Mouse (Mus musculus) c-Kit-positive CD71-positive TER-119-negative erythroid progenitor cells, embryonic 14.5 days (primary cell): ENCODE results near the gene Hectd4.

Source experiments
- DNase-seq: peaks from one replicate; pipeline ENCODE4 v3.0.0-alpha.2; 2013; ENCODE audit warnings: low read depth

Gene Hectd4

DNA sequence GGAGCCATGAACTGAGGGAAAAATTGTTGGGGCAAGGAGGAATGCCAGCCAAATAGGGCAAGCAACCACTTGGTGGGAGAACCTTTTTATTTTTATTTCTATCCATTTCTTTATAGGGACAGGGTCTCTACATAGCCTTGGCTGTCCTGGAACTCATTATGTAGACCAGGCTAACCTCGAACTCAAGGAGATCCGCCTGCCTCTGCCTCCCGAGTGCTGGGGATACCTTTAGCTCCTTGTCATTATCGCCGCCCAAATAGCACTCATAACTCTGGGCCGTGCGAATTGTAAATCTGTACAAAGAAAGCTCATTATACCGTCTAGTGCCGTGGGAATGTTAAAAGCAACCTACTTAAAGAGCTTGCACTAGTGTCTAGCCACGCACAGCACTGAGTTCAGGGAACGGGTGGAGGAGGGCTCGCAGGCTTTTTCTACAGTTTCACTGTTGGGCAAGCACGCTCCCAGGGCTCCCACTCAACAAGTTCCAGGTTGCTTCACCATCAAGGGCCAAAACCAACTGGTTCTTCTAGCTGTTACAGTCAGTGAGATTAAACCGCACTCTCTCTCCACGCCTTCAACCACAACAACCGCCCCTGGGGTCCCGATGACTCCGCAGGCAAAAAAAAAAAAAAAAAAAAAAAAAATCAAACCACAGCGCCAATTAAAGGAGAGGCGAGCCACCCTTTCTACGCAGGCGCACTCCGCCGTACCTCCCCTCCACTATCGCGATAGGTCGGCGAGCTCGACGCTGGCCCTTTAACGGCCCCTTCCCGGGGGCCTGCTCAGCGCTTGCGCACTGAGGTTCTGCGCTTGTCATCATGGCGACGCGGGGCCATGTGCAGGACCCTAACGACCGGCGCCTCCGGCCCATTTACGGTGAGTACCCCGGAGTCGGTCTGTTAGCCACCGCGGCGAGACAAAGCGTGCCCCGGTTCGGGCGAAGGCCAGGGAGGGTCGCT lies 177.4 kb downstream of the Hectd4 start, which contains the start of gene Naa25:
Gene Naa25, plus strand, starts transcription at position 750 of the 959 bp plus-strand sequence.
- peak; percentile 96 for DNase-seq

DNA sequence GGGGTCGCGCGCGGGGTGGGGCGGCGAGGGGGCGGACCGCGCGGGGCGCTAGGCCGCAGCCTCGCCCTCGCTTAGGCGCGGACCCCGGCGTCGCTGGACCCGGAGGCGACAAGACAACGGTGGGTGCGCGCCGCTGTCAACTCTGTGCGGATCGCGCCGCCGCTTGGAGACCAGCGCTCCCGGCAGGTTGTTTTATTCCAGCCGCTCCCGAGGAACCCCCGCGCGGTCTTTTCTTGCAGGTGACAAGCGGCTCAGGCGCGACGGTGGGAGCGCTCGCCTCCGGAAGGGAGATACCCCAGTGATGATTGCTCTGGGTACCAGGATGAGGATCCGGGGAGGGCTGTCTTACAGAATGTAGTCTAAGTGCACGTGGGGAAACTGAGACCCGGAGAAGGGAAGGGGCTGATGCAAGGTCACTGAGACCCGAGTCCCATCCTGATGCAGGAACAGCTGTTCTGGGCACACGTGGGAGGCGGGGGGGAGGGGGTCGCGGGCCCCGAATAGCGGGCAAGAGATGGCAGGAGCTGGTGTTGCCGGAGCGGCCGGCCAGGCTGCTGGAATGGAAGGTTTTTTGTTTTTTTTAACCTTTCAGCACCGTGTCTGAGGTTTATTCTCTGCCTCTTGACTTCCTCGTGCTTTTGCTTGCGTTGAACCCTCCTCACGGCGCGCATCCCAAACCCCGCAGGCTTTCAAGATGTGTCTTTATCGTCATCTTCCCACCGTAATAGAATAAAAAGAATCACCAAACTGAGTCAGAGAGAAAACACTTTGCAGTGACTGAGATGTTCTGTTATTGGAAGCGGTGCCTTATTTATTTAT lies 178.3 kb downstream of the Hectd4 start:
- DNase-seq = no peak

DNA sequence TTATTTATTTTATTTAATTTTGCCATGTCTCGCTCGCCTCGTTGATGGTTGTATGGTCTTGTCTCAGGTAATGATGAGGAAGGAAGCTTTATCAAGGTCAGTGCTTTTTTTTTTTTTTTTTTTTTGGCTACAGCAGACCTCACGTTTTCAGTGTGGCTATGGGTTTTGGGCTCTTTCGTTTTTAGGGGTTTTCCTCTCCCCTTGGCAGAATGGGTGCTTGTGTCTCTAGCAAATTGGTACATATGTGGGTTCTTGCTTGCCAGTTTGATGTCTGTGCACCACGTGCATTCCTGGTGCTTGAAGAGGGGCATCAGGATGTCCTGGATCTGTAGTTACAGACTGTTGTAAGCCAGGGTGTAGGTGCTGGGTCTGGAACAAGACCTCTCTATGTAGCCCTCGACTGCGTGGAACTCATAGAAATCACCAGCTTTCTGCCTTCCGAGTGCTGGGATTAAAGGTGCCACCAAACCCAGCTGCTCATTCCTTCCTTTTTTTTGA lies 179.0 kb downstream of the Hectd4 start:
- no peak for DNase-seq

- no peak for DNase-seq
These were observed 179.5 kb downstream of the Hectd4 start for GRCm38 (mm10) chr5:121399540-121399939.

- no peak for DNase-seq
These were observed 180.0 kb downstream of the Hectd4 start for GRCm38 (mm10) chr5:121400064-121400463.

DNA sequence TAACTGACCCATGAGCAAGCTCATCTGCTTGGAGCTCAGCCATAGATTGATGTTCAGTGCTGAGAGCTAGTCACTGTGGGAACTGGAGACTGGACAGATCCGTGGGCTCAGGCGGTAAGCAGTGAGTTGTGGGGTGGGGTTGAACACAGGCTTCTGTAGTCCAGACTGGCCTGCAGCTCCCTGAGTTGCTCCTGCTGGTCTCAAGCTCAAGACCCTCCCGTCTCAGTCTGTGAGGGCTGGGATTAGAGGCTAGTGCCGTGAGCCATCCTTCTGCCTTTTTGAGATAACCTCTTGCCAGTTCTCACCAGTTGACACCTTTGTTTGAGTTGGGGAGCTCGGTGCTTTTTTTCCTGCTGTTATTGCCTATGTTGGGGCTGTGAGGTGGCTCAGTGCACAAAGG lies 180.8 kb downstream of the Hectd4 start:
- DNase-seq = no peak

DNA sequence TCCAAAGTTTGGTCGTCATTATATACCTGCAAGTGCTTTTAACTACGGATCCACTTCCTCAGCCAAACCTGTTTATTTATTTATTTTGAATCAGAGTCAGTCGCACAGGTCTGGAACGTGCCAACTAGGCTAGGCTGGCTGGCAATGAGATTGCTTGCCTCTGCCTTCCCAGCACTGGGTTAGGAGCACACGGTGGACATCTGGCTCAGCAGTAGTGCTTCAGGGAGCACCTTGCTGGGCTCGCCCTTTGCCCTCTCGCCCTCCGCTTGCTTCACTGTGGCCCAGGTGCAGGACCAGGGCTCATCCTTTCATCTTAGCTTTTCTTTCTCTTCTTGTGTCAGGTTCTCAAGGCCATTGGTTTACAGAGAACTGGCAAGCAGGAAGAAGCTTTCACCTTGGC lies 187.8 kb downstream of the Hectd4 start:
- DNase-seq = no peak

GRCm38 (mm10) chr5:121410975-121411374 lies 191.0 kb downstream of the Hectd4 start:
- no peak for DNase-seq
